Mouse (Mus musculus): ENCODE measurements at regions not wholly inside any gene's neighbourhood (a gene's known extent, or its start where the extent isn't known, plus 50 kb on each side); places are given as distances from the start of the nearest gene placed in this dataset.
A peak's percentile ranks its signal among the peaks of the same experiment; 100 is the strongest.

- DNase-seq (ENCODE audit: low spot score): no peak
Measured at GRCm38 (mm10) chr7:68851981-68852575, 103.0 kb upstream of the Arrdc4 start.

GRCm38 (mm10) chr7:68844606-68845005, 95.6 kb upstream of the Arrdc4 start:
- DNase-seq (ENCODE audit: low spot score): no peak

- no peak for DNase-seq (ENCODE audit: low spot score)
Measured at GRCm38 (mm10) chr7:68843374-68843773, 94.3 kb upstream of the Arrdc4 start.

- no peak for DNase-seq (ENCODE audit: low spot score)
Measured at GRCm38 (mm10) chr7:68833977-68834791, 85.1 kb upstream of the Arrdc4 start.

GRCm38 (mm10) chr7:68833517-68833916, 84.5 kb upstream of the Arrdc4 start:
- DNase-seq (ENCODE audit: low spot score): no peak

- no peak for DNase-seq (ENCODE audit: low spot score)
Measured at GRCm38 (mm10) chr7:68829861-68830260, 80.8 kb upstream of the Arrdc4 start.

GRCm38 (mm10) chr7:68824399-68824798, 75.4 kb upstream of the Arrdc4 start:
- no peak for DNase-seq (ENCODE audit: low spot score)

GRCm38 (mm10) chr7:68823646-68824045, 74.6 kb upstream of the Arrdc4 start:
- DNase-seq (ENCODE audit: low spot score): no peak

GRCm38 (mm10) chr7:68823189-68823588, 74.1 kb upstream of the Arrdc4 start:
- DNase-seq (ENCODE audit: low spot score): peak; percentile 14

- no peak for DNase-seq (ENCODE audit: low spot score)
Measured at GRCm38 (mm10) chr7:68814823-68815666, 66.0 kb upstream of the Arrdc4 start.

GRCm38 (mm10) chr7:68809782-68810181, 60.7 kb upstream of the Arrdc4 start:
- no peak for DNase-seq (ENCODE audit: low spot score)
